Mouse (Mus musculus) cerebellum, adult 2 months (tissue): ENCODE data around the gene Foxj2.

Experiments used
- CTCF ChIP-seq: fragments of 200-500 bp; IDR thresholded peaks from 2 replicates; pipeline ENCODE4 v1.5.1; 2011; ENCODE audit warnings: low read depth, mild to moderate bottlenecking, control low read depth, low read length, moderate library complexity, borderline replicate concordance; ENCODE audit not compliant: insufficient read depth
- POLR2A ChIP-seq: fragments of 200-500 bp; IDR thresholded peaks from 2 replicates; pipeline ENCODE4 v1.6.1; 2011; ENCODE audit warnings: low read length, control low read depth, borderline replicate concordance; ENCODE audit not compliant: insufficient read depth

GRCm38 (mm10) chr6:122820799-122821650, 1.3 kb downstream of the Foxj2 start:
- TF ChIP-seq CTCF = no peak
- TF ChIP-seq POLR2A = no peak
